Mouse (Mus musculus): ENCODE data around the gene Gm10392.

DNA sequence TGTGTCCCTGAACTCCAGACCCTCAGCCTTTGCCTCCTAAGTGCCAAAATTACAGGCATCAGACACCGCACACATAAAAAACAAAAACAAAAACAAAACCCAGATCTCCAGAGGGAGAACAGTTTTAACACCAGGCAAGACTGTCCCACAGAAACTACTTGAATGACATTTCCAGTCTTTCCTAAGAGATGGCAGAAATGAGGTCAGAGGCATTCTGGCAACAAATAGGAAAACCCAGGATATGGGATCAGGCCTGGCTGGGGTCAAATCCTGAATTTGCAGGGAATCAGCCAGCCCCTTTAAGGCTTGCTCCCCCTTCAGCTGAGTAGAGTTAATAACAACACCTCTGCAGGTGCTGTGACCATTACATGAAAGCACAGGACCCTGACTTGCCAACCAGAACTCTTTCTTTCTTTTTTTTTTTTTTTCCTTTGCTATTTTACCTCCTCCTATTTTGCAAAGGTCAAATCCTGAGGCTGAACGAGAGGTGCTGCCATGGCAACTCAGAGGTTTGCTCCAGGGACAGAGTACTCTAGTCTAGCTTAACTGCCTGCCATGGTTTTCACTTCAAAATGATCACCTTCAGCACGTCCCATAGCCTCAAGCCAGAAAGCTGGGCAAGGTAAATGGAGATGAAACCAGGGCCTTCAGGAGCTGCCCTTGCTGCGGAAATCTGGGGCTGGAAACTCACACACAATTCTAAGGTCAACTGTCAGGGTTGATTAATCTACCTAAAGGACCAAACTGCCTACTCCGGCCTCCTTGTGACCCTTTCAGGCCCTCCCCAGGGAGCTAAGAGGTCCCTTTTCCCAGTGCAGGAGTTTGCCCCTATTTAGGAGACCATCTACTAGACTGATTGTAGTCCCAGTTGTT lies 2.2 kb downstream of the Gm10392 start:
- no peak for TF ChIP-seq POLR2A (IDR thresholded peaks at IDR 0.05; ENCODE audit: low read depth, low read length)
- TF ChIP-seq CTCF (conservative IDR thresholded peaks at IDR 0.05; ENCODE audit: insufficient read depth, insufficient read length, low read depth, low read length) = no peak

Measured in kidney, adult 2 months (tissue).